Mouse (Mus musculus) gonadal fat pad, adult 2 months (tissue): ENCODE results near the gene Prkn. TPM values are rescaled to one million over a fixed set of nuclear protein-coding genes. Genes with fewer than 3 reads are reported as not detected.

Experiments
- DNase-seq: peaks from one replicate; pipeline ENCODE4 v3.0.0-alpha.2; 2012; ENCODE audit warnings: low read depth
- polyA plus RNA-seq: library from polyadenylated mRNA; depleted of rRNA; stranded (reverse); fragments of >200 nt; gene quantifications from 2 replicates; pipeline ENCODE4 v1.2.3, GENCODE M21; 2012

Prkn gene
- polyA plus RNA-seq, 1 experiment, result 9.2 TPM

DNA sequence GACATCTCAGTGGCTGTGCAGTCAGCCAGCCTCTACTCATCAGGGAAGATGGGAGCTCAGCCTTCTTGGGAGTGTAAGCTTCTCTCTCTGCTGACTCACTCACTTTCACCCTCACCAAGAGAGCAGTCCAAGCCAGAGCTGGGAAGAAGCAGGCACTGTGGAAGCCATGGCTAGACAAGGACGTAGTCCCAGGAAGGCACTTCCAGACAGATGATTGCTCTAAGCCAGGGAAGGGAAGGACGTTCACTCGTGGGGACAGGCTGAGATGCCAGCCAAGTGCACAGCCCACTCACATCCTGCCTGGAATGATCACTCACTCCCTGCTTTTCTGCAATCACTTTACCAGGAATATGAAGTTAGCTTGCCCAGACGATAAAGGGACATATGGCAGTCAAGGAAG lies 430.0 kb downstream of the Prkn start:
- no peak for DNase-seq

DNA sequence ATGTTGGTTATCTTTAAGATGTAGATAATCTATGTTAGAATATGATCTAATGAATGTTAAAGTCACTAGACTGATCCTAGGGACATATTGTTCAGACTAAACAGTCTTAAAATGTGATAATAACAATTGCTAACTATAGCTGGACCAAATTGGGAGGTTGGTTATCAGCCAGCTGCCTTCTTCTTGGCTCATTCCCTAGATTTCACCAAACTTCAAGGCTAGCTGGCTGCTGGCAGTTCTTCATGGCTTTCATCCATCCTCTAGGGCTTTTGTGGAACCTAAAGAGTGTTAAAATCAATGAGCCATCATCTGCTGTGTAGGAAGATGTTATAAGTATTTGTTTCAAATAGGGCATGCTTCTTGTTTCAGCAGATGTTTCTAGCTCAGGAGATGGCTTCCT lies 431.7 kb downstream of the Prkn start:
- no peak for DNase-seq

DNA sequence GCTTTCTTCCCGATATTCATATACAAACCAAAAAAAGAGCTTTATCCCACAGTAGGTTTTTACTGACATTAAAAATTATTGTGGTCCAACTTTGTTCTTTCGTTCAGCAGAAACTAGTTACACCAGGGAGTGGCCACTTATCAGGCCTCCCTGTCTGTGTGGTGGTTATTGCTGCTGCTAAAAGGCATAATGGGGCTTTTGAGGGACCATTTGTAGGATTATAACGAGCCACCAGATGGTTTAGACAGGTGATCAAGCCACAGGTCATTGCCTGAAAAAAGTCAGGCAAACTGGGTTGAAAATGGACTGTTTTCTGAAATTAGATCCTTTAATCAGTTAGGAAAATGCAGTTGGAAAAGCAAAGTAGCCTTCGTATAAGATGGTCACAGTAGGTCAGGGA lies 444.1 kb downstream of the Prkn start:
- no peak for DNase-seq

DNA sequence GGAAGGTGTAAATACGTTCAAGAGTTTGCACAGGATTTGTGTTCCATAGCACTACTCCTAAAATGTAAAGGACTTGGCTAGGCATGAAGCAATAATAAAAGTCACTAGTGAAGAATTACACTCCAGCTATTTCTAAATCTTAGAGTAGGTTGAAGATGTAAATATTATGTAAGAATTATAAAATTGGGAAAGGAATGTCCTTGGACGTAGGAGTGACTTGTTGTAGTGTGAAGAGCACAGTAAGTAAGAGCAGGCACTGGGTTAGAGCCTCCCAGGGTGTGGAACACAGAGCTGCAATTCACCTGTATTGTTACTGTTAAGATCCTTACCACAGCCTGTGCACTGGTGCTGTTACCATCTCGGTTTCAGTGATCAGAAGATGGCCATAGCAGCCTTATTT lies 450.0 kb downstream of the Prkn start:
- peak; percentile 33 for DNase-seq

DNA sequence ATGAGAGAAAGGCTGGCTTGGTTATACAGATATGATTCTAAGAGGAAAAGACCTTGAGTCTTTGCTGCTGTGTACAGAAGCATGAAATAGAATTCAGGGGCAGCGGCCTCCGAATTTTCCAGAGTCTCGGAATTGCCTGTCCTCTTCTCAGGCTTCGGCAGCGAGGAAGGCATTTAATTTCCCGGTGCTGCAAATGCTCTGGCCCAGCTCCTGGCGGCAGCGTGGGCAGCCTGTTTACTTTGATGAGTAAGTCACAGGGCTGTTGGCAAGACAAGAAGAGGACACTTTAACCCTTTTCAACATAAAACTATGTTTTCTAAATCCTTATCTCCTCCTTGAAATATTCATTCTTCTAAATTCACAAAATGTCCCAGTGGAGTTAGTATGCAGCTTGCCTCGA lies 462.9 kb downstream of the Prkn start:
- DNase-seq, result no peak

GRCm38 (mm10) chr17:11309843-11310242 lies 469.7 kb downstream of the Prkn start:
- DNase-seq, result no peak

DNA sequence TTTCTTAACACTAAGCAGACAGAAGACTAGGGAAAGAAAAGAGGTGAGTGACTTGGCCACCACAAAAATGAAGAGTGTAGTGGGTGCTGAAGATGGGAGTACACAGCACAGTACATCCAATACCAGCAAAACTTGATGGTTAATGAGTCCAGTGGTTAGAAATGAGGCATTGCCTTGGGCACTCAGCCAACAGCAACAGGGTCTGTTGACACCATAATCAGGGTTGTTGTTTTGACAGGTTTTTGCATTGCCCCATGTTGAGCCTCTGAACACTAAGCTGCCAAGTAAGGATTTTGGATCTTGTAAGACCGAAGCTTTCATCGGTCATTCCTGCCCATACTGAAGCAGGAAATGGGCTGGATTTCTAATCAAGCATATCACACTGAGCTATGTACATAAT lies 474.0 kb downstream of the Prkn start:
- peak; percentile 56 for DNase-seq

- DNase-seq, result no peak
Observed at GRCm38 (mm10) chr17:11315675-11316074, 475.5 kb downstream of the Prkn start.

DNA sequence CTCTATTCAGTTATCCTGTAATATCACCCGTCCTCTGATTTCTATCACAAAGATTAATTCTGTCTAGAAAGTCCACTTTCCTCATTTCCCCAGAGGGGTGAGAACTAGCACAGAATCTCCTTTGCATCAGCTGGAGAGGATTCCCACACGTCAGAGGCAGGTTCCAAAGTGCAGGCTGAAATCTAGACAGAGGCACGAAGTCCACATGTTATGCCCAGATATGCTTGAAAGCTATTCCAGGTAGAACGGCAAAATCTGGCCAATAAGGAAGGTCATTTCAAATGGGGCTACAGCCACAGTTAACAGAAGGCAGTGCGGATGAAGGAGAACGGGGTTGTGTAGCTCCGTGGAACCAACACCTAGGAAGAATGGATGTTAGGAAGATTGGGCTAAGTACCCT lies 478.8 kb downstream of the Prkn start:
- no peak for DNase-seq

DNA sequence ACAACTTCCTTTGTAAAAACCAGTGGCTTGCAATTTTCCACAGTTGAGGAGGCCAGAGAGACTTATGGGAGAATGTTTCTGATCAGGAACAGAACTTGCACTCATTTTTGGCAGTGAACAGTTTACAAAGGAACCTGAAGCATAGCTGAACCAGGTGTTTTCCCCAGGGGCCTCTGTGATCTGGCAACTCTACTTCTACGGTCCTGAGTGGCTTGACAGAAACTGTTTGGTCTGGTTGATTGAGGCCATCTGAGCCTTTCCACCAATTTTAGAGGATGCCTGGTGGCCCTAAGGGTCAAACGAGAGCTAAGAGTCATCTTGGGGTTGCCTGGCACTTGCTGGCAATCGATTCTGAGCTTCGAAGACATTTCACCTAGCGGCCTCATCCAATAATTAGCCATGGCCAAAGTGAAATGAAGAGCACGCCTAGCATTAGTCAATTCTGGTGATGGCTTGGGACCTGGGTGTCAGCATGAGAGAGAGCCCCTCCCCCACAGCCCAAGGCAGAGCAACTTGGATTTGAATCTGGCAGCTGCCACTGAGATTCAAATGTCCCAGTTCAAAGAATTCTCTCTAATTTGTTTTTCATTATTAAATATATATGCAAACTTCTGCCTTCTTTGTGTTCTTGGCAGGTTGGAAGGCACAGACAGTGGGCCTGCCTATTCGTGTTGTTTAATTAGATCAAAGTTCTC lies 479.6 kb downstream of the Prkn start:
- no peak for DNase-seq

DNA sequence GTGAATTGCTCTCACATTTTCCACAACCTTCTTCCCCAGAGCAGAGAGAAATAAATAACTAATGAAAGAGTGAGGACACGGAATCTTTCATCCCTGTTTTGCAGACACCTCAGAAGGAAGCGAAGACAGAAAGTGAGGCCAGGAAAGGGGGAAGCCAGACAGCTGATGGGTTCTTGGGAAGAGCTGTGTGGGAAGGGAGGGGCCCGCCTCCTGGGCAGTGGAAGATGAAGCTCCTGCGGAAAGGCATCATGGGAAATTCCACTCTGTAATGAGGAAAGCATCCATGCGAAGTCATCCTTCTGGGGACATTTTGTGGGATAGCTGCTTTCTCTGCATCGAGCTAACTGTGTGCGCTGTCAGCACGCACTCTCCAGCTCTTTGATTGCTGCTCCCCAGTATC lies 491.9 kb downstream of the Prkn start:
- DNase-seq, result no peak

GRCm38 (mm10) chr17:11333741-11334140 lies 493.6 kb downstream of the Prkn start:
- DNase-seq, result no peak

- DNase-seq, result no peak
Observed at GRCm38 (mm10) chr17:11336156-11336555, 496.0 kb downstream of the Prkn start.

GRCm38 (mm10) chr17:11340368-11340767 lies 500.2 kb downstream of the Prkn start:
- no peak for DNase-seq

DNA sequence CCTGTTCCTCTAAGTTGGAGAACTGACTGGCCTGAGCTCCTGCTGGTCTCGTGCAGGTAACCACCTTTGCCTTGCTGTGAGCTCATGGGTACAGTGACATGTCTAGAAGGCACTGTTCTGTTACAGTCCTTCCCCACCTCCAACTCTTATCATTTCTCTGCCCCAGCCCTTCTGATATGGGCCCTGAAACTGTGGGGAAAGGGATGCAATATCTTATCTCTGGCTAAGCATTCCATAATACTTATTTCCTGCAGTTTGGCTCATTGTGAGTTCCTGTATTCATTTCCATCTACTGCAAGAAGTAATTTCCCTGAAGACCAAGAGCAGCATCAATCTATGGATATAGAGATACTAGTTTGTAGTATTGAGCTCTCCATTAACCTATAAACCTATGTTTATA lies 506.1 kb downstream of the Prkn start:
- DNase-seq, result no peak

GRCm38 (mm10) chr17:11352778-11353552 lies 512.8 kb downstream of the Prkn start:
- peak; percentile 9 for DNase-seq

GRCm38 (mm10) chr17:11353553-11353945 lies 513.4 kb downstream of the Prkn start:
- DNase-seq, result no peak

- no peak for DNase-seq
Observed at GRCm38 (mm10) chr17:11354348-11354747, 514.2 kb downstream of the Prkn start.

- no peak for DNase-seq
Observed at GRCm38 (mm10) chr17:11375461-11375860, 535.3 kb downstream of the Prkn start.

- no peak for DNase-seq
Observed at GRCm38 (mm10) chr17:11383364-11383962, 543.3 kb downstream of the Prkn start.

DNA sequence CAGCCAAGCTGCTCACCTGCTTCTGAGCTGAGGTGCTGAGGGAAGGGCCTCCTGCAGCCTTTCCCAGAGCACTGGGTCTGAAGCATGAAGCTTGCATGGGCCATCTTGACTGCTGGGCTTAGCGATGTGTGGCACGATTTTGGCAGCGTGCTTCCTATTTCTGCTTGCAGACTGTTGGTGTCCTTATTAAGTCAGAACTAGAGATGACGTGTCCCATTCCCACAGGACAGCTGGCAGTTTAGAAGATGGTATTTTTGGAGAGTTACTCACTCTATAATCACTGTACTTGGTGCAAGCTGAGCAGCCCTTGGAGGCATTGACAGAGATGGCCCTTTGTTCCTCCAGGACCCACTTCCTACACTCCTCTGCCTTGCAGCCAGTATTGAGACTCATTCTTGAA lies 545.1 kb downstream of the Prkn start:
- DNase-seq, result no peak

DNA sequence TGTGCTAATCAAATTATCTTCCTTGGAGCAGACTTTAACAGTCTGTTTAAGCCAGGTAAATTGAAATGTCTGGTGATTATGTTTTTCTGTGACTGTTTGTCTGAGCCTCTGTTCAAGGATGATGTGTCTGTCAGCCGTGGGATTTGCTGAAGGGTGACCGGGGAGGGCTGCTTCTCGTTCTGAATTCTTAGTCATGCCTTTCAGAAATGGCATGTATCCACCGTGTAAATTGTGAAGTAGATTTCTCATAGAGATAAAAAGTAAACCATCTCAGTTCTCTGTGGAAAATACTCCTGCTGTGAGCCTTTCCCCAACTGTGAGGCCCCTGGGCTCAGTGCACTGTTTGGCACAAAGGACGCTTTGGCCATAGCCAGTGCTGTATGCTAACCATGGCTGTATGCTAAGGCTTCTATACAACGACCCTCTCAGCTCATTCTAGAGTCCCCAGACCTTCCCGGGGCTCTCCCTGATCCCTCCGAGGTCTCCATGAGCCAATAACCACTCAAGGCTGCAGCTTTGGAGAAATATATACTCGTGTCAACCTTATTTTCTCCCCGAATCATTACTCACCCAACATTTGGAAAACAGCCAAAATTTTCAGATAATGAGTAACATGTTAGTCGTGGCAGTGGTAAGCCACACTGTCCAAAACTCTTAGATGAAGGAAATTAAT lies 552.6 kb downstream of the Prkn start:
- no peak for DNase-seq

DNA sequence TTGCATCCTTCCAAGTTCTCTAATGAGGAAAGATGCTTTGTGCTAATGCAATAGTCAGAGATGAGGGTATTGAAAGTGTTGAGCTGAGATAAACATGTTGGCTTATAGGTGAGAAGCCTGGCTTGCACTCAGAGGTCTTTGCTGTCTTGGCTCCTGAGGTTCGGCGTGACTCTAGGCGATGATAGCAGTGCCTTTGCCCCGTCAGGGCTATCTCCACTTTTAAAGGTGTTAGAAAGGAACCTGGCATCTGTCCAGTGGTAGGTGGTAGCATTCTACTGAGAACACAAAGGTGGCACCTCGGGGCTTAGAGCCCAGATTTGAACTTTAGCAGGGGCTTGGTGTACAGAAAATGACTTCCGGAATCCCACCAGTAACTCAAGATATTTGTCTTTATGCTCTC lies 554.4 kb downstream of the Prkn start:
- no peak for DNase-seq
